Mouse (Mus musculus) kidney, adult 2 months (tissue): ENCODE measurements at regions not wholly inside any gene's neighbourhood (a gene's known extent, or its start where the extent isn't known, plus 50 kb on each side); places are given as distances from the start of the nearest gene placed in this dataset.

Experiments used
- DNase-seq: peaks from one replicate; pipeline ENCODE4 v3.0.0; 2021
- H3K27ac ChIP-seq: fragments of 200-500 bp; 2 replicates; pipeline ENCODE4 v1.5.1; 2012; ENCODE audit warnings: low read depth, low read length, control low read depth, inconsistent platforms; ENCODE audit not compliant: insufficient read depth
- H3K27me3 ChIP-seq: fragments of 200-500 bp; replicated peaks from 2 replicates; pipeline ENCODE4 v1.6.1; 2012; ENCODE audit warnings: mild to moderate bottlenecking, moderate library complexity, low read length, inconsistent platforms; ENCODE audit not compliant: control insufficient read depth, insufficient read depth
- H3K36me3 ChIP-seq: fragments of 200-500 bp; 2 replicates; pipeline ENCODE4 v1.6.1; 2012; ENCODE audit warnings: mild to moderate bottlenecking, moderate library complexity, low read length, inconsistent platforms; ENCODE audit not compliant: control insufficient read depth, insufficient read depth
- H3K4me1 ChIP-seq: fragments of 200-500 bp; 2 replicates; pipeline ENCODE4 v1.6.1; 2011; ENCODE audit warnings: low read length; ENCODE audit not compliant: control insufficient read depth, insufficient read depth
- H3K4me3 ChIP-seq: fragments of 200-500 bp; 2 replicates; pipeline ENCODE4 v1.5.1; 2011; ENCODE audit warnings: mild to moderate bottlenecking, low read depth, low read length, control low read depth; ENCODE audit not compliant: insufficient read depth
- CTCF ChIP-seq: fragments of 200-500 bp; conservative IDR thresholded peaks from 2 replicates; pipeline ENCODE4 v1.5.1; 2011; ENCODE audit warnings: low read depth, mild to moderate bottlenecking, control low read depth, low read length, moderate library complexity, mixed read lengths; ENCODE audit not compliant: insufficient read depth, insufficient read length
- POLR2A ChIP-seq: fragments of 200-500 bp; IDR thresholded peaks from one replicate; pipeline ENCODE4 v1.6.1; 2011; ENCODE audit warnings: low read depth, low read length, control low read depth
- WGBS: fragments of 180-500 bp; shearing (Covaris S2); methylation state at CpG from one replicate; pipeline ENCODE4 v1.1.7; 2018; 5-methylcytosine and 5-hydroxymethylcytosine counted together

DNA sequence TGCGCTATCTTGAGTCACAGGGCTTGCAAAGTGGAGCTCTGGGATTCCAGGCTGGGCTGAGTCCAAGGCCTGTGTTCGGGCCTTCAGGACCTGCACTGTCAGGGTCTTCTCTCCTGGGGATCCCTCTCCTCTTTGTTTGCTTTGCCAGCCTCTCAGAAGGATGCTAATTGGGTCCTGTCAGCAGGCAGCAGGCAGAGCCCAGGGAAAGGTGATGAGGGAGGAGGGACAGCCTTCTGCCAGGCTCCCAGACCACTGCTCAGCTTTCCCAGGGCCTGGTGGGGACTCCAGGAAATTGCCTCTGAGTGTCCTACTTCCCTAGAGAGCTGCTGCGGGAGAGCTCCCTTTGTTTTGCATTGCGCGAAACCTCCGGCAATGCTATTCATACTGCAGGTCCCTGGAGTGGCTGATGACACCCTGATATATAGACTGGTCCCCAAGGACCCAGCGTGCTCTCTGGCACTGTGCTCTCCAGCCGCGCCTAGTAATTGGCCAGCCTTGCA, 93.1 kb upstream of the Tle3 start:
- H3K36me3 ChIP-seq, result no peaks in the 10 kb centered on the region
- 59% methylated on average over 9 of the region's 9 CpGs for WGBS
- no peak for TF ChIP-seq POLR2A
- TF ChIP-seq CTCF, result no peak

DNA sequence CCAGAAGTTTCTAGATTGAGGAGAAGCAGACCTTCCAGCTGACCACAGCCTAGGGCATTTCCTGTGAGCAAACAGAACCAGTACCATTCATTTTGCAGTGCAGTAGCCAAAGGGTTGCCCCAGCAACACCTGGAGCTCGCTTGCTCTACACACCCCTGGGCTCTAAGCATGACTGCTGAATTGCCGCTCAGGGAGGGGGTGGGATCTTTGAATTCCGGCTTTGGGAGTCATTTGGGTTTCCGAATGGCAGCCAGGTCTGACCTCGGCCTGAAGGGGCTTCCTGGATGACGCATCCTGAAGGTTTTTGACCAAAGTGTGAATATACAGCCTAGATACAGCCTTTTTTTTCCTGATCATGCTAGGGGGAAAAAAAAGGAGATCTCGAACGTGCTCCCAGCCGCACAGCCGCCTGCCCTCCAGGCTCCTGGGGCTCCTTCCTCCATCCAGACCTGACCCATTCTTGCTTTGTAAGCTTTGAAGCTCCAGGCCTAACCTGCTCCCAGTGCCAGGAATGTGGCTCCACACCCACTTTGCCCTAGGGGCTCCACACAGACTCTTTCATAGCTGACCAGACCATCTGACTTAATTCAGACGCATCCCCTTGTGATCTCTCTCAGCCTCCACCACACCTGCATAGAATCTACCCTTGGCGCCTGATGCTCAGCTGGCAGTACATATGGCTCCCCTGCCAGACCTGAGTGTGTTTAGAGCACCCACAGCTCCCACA, 91.1 kb upstream of the Tle3 start:
- Histone ChIP-seq H3K27me3 (no peaks in the 10 kb centered on the region), H3K4me3 (no peak overlapping the region), H3K4me1 (peaks cover 17% of the 10 kb centered on the region; the same call in 1 of the 2 replicates), H3K36me3 (no peaks in the 10 kb centered on the region), H3K27ac (no peak overlapping the region)
- DNase-seq, result no peak
- TF ChIP-seq POLR2A, result no peak
- no peak for TF ChIP-seq CTCF
- WGBS, result 81% methylated on average over 12 of the region's 12 CpGs

More for the DNA sequence above, 93.1 kb upstream of the Tle3 start:
- Histone ChIP-seq H3K4me3 (no peak overlapping the region), H3K27ac (no peak overlapping the region), H3K4me1 (peaks cover 11% of the 10 kb centered on the region; the same call in 1 of the 2 replicates), H3K27me3 (no peaks in the 10 kb centered on the region)
- peak; percentile 48 for DNase-seq

- TF ChIP-seq POLR2A (no peak), CTCF (no peak)
- Histone ChIP-seq H3K27ac (no peak overlapping the region), H3K4me3 (no peak overlapping the region), H3K36me3 (no peaks in the 10 kb centered on the region), H3K4me1 (peaks cover 10% of the 10 kb centered on the region; the same call in 1 of the 2 replicates), H3K27me3 (no peaks in the 10 kb centered on the region)
- WGBS, result 87% methylated on average over 5 of the region's 5 CpGs
- DNase-seq, result no peak
Measured at GRCm38 (mm10) chr9:61283311-61283710, 88.9 kb upstream of the Tle3 start.

DNA sequence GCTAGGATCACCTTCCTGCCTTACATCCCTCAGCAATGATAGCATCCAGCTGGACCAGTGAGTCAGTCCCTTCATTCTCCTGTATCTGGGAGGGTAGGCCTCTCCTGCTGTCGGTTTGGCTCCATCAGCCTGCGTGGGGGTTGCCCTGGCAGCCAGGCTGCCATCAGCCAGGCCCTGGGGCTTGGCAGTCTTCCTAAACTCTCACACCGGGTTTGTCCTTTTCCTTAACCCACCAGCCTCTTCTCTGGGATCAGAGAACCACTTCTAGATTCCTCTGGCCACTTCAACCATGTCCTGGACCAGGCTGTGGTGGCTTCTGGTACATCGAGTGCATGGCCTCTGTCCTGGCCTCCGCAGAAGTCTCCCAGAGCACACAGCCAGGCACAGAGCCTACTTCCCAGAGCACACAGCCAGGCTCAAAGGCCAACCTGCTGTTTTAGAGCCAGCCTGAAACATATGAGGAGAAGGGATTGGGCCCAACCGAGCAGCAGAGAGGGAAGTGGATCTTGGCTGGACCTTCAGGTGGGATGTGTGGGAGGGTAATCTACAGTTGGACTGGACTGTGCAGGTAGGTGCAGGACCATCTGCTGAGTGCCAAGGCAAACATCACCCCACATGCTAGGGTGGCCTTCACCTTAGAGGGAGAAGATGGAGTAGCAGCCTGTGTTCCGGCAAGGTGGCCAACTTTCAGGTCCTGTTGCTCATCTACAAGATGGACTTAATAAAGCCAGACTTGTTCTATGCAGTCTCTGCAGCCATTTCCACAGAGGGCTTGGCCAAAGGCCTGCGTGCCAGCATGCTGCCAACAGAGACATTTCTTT, 87.8 kb upstream of the Tle3 start:
- 50% methylated on average over 8 of the region's 8 CpGs for WGBS
- Histone ChIP-seq H3K4me3 (no peak overlapping the region), H3K27ac (peak overlapping the region; percentile 54), H3K36me3 (no peaks in the 10 kb centered on the region), H3K27me3 (no peaks in the 10 kb centered on the region), H3K4me1 (peaks cover 10% of the 10 kb centered on the region; the same call in 1 of the 2 replicates)
- TF ChIP-seq POLR2A (no peak), CTCF (no peak)
- peak; percentile 93 for DNase-seq

- Histone ChIP-seq H3K4me1 (peaks cover 19% of the 10 kb centered on the region; the same call in 1 of the 2 replicates), H3K4me3 (no peak overlapping the region), H3K27ac (no peak overlapping the region), H3K27me3 (no peaks in the 10 kb centered on the region), H3K36me3 (no peaks in the 10 kb centered on the region)
- TF ChIP-seq POLR2A (no peak), CTCF (no peak)
- no peak for DNase-seq
- WGBS, result 89% methylated on average over 4 of the region's 4 CpGs
Measured at GRCm38 (mm10) chr9:61286561-61286960, 85.6 kb upstream of the Tle3 start.

DNA sequence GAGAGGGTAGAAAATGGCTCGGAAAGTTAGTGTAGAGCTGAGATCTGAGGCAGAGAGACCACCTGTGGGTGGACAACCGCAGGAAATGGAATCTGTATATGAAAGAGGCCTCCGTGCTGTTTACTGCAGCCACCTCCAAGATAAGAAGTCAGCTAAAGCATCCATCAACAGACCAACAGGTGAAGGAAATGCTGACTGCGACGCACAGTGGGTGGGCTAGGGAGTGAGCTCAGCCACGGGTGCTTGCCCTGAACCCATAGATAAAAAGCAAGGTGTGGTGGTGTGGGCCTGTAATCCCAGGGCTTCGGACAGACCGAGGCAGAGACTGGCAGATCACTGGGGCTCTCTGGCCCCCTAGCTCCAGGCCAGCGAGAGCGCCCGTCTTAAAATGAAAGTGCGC, 83.0 kb upstream of the Tle3 start:
- peaks cover 15% of the 10 kb centered on the region; the same call in 1 of the 2 replicates for H3K4me1 ChIP-seq
- TF ChIP-seq POLR2A (no peak), CTCF (no peak)
- peak overlapping the region; percentile 5; the same call in 1 of the 2 replicates for H3K27ac ChIP-seq
- no peaks in the 10 kb centered on the region for H3K36me3 ChIP-seq
- no peaks in the 10 kb centered on the region for H3K27me3 ChIP-seq
- DNase-seq, result no peak
- WGBS, result 92% methylated on average over 12 of the region's 12 CpGs
- no peak overlapping the region for H3K4me3 ChIP-seq

- no peak for TF ChIP-seq CTCF
- TF ChIP-seq POLR2A, result no peak
- Histone ChIP-seq H3K27ac (peak overlapping the region; percentile 78), H3K27me3 (no peaks in the 10 kb centered on the region), H3K4me3 (no peak overlapping the region), H3K36me3 (no peaks in the 10 kb centered on the region), H3K4me1 (peaks cover 12% of the 10 kb centered on the region; the same call in 1 of the 2 replicates)
- peak; percentile 94 for DNase-seq
- 38% methylated on average over 6 of the region's 6 CpGs for WGBS
Measured at GRCm38 (mm10) chr9:61289713-61290112, 82.5 kb upstream of the Tle3 start.
